Mouse (Mus musculus): Measurements from ENCODE around the gene Ano6. TPM values are rescaled to one million over a fixed set of nuclear protein-coding genes. Genes with fewer than 3 reads are reported as not detected.

Gene Ano6
- polyA plus RNA-seq, 1 experiment, result 5.8 TPM

DNA sequence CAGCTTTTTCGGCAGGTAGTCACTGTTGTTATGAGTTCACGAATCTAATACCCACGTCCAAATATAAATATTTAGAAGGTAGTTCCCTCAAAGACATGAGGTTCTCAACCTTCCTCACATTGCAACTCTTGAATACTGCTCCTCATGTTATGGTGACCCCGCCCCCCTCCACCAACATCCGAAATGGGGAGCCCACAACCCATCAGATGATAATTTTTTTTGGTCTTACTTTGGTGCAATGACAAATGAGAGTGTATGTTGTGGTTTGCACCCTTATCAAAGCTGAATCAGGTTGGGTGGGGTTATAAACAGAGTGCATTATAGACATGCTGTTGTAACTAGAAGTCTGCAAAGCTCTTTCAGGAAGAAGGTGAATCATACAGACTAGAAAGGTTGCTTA is 99.7 kb downstream of the Ano6 start:
- no peak for TF ChIP-seq POLR2A (IDR thresholded peaks at IDR 0.05; ENCODE audit: control insufficient read depth, low read depth, low read length)
- TF ChIP-seq CTCF (IDR thresholded peaks at IDR 0.05; ENCODE audit: control insufficient read depth, insufficient read depth, insufficient replicate concordance, low read depth, low read length), result no peak
- no peak overlapping the region for H3K27ac ChIP-seq (ENCODE audit: control insufficient read depth, insufficient read depth, low read depth, low read length)
- H3K36me3 ChIP-seq (ENCODE audit: control insufficient read depth, insufficient read depth, low read length), result no peaks in the 10 kb centered on the region
- H3K4me1 ChIP-seq (ENCODE audit: control insufficient read depth, insufficient read depth, low read length), result no peaks in the 10 kb centered on the region
- H3K4me3 ChIP-seq (ENCODE audit: control insufficient read depth, low read depth, low read length), result no peak overlapping the region
- H3K27me3 ChIP-seq (ENCODE audit: control insufficient read depth, insufficient read depth, low read length), result no peaks in the 10 kb centered on the region

DNA sequence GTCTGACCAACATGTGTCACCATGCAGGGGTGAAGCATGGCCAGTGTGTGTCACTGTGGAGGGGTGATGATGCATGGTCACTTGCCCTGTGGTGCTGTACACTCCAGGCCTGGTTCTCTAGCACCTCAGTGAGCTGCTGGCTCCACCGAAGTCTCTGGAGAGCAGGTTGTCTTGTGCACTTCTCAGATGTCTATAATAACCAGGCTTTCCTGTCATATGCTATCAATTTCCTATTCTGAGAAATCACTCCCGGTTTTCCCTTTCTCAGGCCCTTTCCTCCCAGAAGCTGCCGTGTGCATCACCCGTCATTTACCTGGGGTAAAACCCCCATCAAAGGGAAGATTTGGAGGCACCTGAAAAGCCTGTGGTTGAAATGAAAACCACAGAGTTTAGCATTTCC is 101.5 kb downstream of the Ano6 start:
- TF ChIP-seq POLR2A (IDR thresholded peaks at IDR 0.05; ENCODE audit: control insufficient read depth, low read depth, low read length) (no peak), CTCF (IDR thresholded peaks at IDR 0.05; ENCODE audit: control insufficient read depth, insufficient read depth, insufficient replicate concordance, low read depth, low read length) (no peak)
- Histone ChIP-seq H3K4me3 (ENCODE audit: control insufficient read depth, low read depth, low read length) (no peak overlapping the region), H3K27me3 (ENCODE audit: control insufficient read depth, insufficient read depth, low read length) (no peaks in the 10 kb centered on the region), H3K36me3 (ENCODE audit: control insufficient read depth, insufficient read depth, low read length) (no peaks in the 10 kb centered on the region), H3K4me1 (ENCODE audit: control insufficient read depth, insufficient read depth, low read length) (no peaks in the 10 kb centered on the region), H3K27ac (ENCODE audit: control insufficient read depth, insufficient read depth, low read depth, low read length) (no peak overlapping the region)

DNA sequence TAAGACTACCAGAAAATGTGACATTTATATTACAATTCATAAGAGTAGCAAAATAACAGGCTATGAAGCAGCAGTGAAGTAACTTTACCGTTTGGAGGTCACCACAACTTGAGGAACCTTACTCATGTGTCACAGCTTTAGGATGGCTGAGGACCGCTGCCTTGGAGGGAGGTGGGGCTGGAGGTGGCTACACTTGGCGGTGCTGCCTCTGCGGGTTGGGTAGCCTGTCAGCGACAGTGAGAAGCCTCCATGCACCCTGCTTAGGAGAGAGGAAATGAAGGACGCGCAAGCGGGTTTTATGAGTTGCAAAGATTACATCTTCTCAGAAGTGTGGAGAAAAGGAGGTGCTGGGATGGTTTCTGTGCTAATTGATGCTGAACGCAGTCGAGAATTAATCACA is 102.3 kb downstream of the Ano6 start:
- H3K27ac ChIP-seq (ENCODE audit: control insufficient read depth, insufficient read depth, low read depth, low read length), result no peak overlapping the region
- H3K27me3 ChIP-seq (ENCODE audit: control insufficient read depth, insufficient read depth, low read length), result no peaks in the 10 kb centered on the region
- H3K36me3 ChIP-seq (ENCODE audit: control insufficient read depth, insufficient read depth, low read length), result no peaks in the 10 kb centered on the region
- TF ChIP-seq CTCF (IDR thresholded peaks at IDR 0.05; ENCODE audit: control insufficient read depth, insufficient read depth, insufficient replicate concordance, low read depth, low read length) (no peak), POLR2A (IDR thresholded peaks at IDR 0.05; ENCODE audit: control insufficient read depth, low read depth, low read length) (no peak)
- no peak overlapping the region for H3K4me3 ChIP-seq (ENCODE audit: control insufficient read depth, low read depth, low read length)
- H3K4me1 ChIP-seq (ENCODE audit: control insufficient read depth, insufficient read depth, low read length), result no peaks in the 10 kb centered on the region

DNA sequence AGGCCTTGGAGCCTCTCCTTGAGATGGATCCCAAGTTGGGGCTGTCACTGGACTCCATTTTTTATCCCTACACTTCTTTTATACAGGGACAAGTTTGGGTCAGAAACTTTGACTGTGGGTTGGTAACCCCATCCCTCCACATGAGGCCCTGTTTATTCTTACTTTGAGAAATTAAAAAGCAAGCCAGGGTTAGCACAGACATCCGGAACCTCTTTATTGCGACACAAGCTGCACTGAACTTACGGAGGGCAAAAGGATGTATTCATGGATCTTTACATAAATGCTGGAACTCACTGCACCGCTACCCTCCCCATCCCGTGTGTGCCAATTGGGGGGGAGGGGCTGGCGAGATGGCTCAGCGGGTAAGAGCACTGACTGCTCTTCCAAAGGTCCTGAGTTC is 105.1 kb downstream of the Ano6 start:
- no peak for TF ChIP-seq CTCF (IDR thresholded peaks at IDR 0.05; ENCODE audit: control insufficient read depth, insufficient read depth, insufficient replicate concordance, low read depth, low read length)
- no peak for TF ChIP-seq POLR2A (IDR thresholded peaks at IDR 0.05; ENCODE audit: control insufficient read depth, low read depth, low read length)
- Histone ChIP-seq H3K27ac (ENCODE audit: control insufficient read depth, insufficient read depth, low read depth, low read length) (no peak overlapping the region), H3K27me3 (ENCODE audit: control insufficient read depth, insufficient read depth, low read length) (no peaks in the 10 kb centered on the region), H3K4me1 (ENCODE audit: control insufficient read depth, insufficient read depth, low read length) (no peaks in the 10 kb centered on the region), H3K4me3 (ENCODE audit: control insufficient read depth, low read depth, low read length) (no peak overlapping the region), H3K36me3 (ENCODE audit: control insufficient read depth, insufficient read depth, low read length) (no peaks in the 10 kb centered on the region)

DNA sequence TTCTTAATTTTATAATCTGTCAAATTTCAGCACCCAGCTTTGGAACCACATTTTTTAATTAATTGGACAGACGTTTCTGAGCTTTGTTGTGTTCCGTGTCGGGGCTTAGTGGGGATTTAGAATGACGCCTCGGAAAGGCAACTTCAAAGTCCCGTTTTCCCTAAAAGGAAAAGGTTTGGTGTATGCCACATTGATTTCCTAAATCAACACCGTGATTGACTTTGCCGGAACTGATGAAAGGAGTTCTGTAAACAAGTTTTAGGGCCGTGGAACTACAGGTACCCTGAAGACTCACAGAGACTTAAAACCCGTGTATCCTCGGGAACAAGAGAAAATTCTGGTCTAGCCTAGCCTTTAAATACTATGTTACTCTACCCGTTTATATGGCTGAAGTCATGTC is 107.0 kb downstream of the Ano6 start:
- H3K27ac ChIP-seq (ENCODE audit: control insufficient read depth, insufficient read depth, low read depth, low read length), result no peak overlapping the region
- no peak overlapping the region for H3K4me3 ChIP-seq (ENCODE audit: control insufficient read depth, low read depth, low read length)
- no peak for TF ChIP-seq CTCF (IDR thresholded peaks at IDR 0.05; ENCODE audit: control insufficient read depth, insufficient read depth, insufficient replicate concordance, low read depth, low read length)
- no peak for TF ChIP-seq POLR2A (IDR thresholded peaks at IDR 0.05; ENCODE audit: control insufficient read depth, low read depth, low read length)
- H3K36me3 ChIP-seq (ENCODE audit: control insufficient read depth, insufficient read depth, low read length), result no peaks in the 10 kb centered on the region
- H3K4me1 ChIP-seq (ENCODE audit: control insufficient read depth, insufficient read depth, low read length), result no peaks in the 10 kb centered on the region
- no peaks in the 10 kb centered on the region for H3K27me3 ChIP-seq (ENCODE audit: control insufficient read depth, insufficient read depth, low read length)

DNA sequence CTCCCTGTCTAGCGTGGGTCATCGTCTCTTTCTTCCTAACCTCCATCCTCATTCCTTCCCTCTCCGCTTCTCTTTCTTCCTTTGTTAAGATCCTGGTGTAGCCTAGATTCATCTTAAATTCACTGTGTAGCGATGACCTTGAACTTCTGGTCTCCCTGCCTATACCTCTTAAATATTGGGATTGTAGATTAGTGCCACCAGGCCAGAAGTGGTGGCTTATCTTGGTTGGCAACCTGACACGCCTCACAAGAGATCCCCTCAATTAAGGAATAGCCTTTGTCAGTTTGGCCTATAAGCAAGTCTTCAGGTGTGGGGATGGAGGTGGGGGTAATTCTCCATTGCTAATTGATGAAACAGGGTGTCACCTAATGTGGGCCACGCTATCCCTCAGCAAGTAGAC is 107.8 kb downstream of the Ano6 start:
- TF ChIP-seq POLR2A (IDR thresholded peaks at IDR 0.05; ENCODE audit: control insufficient read depth, low read depth, low read length) (no peak), CTCF (IDR thresholded peaks at IDR 0.05; ENCODE audit: control insufficient read depth, insufficient read depth, insufficient replicate concordance, low read depth, low read length) (no peak)

DNA sequence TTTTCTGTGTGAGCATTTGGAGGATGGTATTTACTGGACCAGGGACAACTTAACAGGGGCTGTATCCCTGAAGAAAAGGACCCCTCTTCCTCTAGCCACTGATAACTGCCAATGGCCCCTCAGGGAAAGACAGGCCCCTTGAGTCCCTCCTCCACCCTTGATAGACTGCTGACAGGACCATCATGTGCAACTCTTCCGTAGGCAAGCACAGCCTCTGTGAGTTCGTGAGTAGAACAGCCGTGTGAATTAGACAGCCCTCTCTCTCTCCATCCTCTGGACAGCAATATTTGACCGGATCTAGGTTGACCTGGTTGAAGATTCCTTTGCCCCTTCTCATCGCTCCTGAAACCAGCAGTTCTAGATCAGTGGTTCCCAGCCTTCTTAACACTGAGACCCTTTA is 111.8 kb downstream of the Ano6 start:
- no peak for TF ChIP-seq POLR2A (IDR thresholded peaks at IDR 0.05; ENCODE audit: control insufficient read depth, low read depth, low read length)
- TF ChIP-seq CTCF (IDR thresholded peaks at IDR 0.05; ENCODE audit: control insufficient read depth, insufficient read depth, insufficient replicate concordance, low read depth, low read length), result no peak
- no peaks in the 10 kb centered on the region for H3K4me1 ChIP-seq (ENCODE audit: control insufficient read depth, insufficient read depth, low read length)
- H3K27me3 ChIP-seq (ENCODE audit: control insufficient read depth, insufficient read depth, low read length), result no peaks in the 10 kb centered on the region
- H3K4me3 ChIP-seq (ENCODE audit: control insufficient read depth, low read depth, low read length), result no peak overlapping the region
- H3K27ac ChIP-seq (ENCODE audit: control insufficient read depth, insufficient read depth, low read depth, low read length), result no peak overlapping the region
- H3K36me3 ChIP-seq (ENCODE audit: control insufficient read depth, insufficient read depth, low read length), result no peaks in the 10 kb centered on the region

More for the DNA sequence above, 107.8 kb downstream of the Ano6 start:
- Histone ChIP-seq H3K4me1 (ENCODE audit: control insufficient read depth, insufficient read depth, low read length) (no peaks in the 10 kb centered on the region), H3K36me3 (ENCODE audit: control insufficient read depth, insufficient read depth, low read length) (no peaks in the 10 kb centered on the region), H3K4me3 (ENCODE audit: control insufficient read depth, low read depth, low read length) (no peak overlapping the region), H3K27ac (ENCODE audit: control insufficient read depth, insufficient read depth, low read depth, low read length) (no peak overlapping the region), H3K27me3 (ENCODE audit: control insufficient read depth, insufficient read depth, low read length) (no peaks in the 10 kb centered on the region)

DNA sequence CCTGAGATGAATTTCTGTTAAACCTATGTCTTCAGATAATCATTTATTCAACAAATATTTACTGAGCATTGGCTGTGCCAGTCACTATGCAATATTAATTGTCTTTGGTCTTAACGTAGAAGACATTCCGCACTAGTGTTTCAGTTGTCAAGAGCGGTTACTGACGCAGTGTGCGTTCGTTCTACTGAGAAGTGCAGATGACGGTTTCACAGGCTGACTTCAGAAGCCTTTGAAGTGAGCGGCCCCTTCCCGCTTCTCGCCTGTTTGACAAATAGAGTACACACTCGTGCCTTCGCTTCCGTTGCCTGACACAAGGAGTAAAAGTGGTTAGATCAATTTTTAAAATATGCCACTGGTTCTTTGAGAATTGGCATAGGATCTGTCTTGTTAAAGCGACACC is 113.6 kb downstream of the Ano6 start:
- Histone ChIP-seq H3K27me3 (ENCODE audit: control insufficient read depth, insufficient read depth, low read length) (no peaks in the 10 kb centered on the region), H3K4me3 (ENCODE audit: control insufficient read depth, low read depth, low read length) (no peak overlapping the region), H3K36me3 (ENCODE audit: control insufficient read depth, insufficient read depth, low read length) (no peaks in the 10 kb centered on the region), H3K27ac (ENCODE audit: control insufficient read depth, insufficient read depth, low read depth, low read length) (no peak overlapping the region), H3K4me1 (ENCODE audit: control insufficient read depth, insufficient read depth, low read length) (no peaks in the 10 kb centered on the region)
- TF ChIP-seq CTCF (IDR thresholded peaks at IDR 0.05; ENCODE audit: control insufficient read depth, insufficient read depth, insufficient replicate concordance, low read depth, low read length) (no peak), POLR2A (IDR thresholded peaks at IDR 0.05; ENCODE audit: control insufficient read depth, low read depth, low read length) (no peak)

Measured in testis, adult 2 months (tissue).